12 mouse cellular contexts compared by ENCODE assay signal in genomic region chr11:72487171-72487570, GRCm38 (mm10). TPM values are rescaled to one million over a fixed set of nuclear protein-coding genes. Genes with fewer than 3 reads are reported as not detected.
A peak's percentile ranks its signal among the peaks of the same experiment; 100 is the strongest.
DNase-seq lines count a peak whose midpoint lies in the region; ATAC-seq and TF ChIP-seq lines count a peak whose summit lies in the region.
"Had no signal": no experiment of that assay in that cellular context is flagged by ENCODE, and none has a peak within 500 bp of the region (broad histone marks: within the 10 kb centered on the region; RNA-seq: fewer than 3 reads in every experiment).

No protein-coding gene starts in this region.

- H3K9ac ChIP-seq in heart, embryonic 15.5 days: no peak overlapping the region
- no peak overlapping the region for H3K9ac ChIP-seq in forebrain, embryonic 14.5 days (ENCODE audit: low read length)
- no peak overlapping the region for H3K9ac ChIP-seq in liver, embryonic 16.5 days (ENCODE audit: low read depth, low read length)

- no peak for TF ChIP-seq POLR2A in thymus, adult 2 months (IDR thresholded peaks at IDR 0.05; ENCODE audit: control insufficient read depth, extremely low read depth, insufficient read depth, low read length, poor library complexity)

- H3K27ac ChIP-seq in heart, embryonic 15.5 days: 0 out of 2 replicates have a peak overlapping the region, but pooled peaks have one; percentile 22
- no peak overlapping the region for H3K27ac ChIP-seq in forebrain, embryonic 14.5 days (ENCODE audit: low read depth, low read length)
- no peak overlapping the region for H3K27ac ChIP-seq in liver, embryonic 16.5 days (ENCODE audit: low read length)
- H3K27ac ChIP-seq in thymus, adult 2 months (ENCODE audit: control insufficient read depth, insufficient read depth, low read length): no peak overlapping the region

- no peak for DNase-seq in heart, adult 11 months
- DNase-seq in G1E (ENCODE audit: low spot score): no peak
- DNase-seq in forebrain, embryonic 14.5 days (ENCODE audit: low spot score): no peak
- DNase-seq in c-Kit-positive CD71-positive TER-119-positive erythroid progenitor cells, embryonic 14.5 days (ENCODE audit: low spot score): no peak
- DNase-seq in thymus, adult 2 months: no peak
- DNase-seq in embryo, embryonic 10 days (ENCODE audit: low spot score): no peak
- DNase-seq: cerebellum, postnatal 10 days; gastrocnemius, postnatal 14 days had no signal

- no peak for TF ChIP-seq CTCF in G1E (IDR thresholded peaks at IDR 0.05; ENCODE audit: low read depth, low read length)
- no peak for TF ChIP-seq CTCF in thymus, adult 2 months (IDR thresholded peaks at IDR 0.05; ENCODE audit: borderline replicate concordance, control insufficient read depth, extremely low read depth, insufficient read depth, low read length, poor library complexity)

- no peak overlapping the region for H3K4me3 ChIP-seq in heart, embryonic 15.5 days
- H3K4me3 ChIP-seq in G1E (ENCODE audit: low read depth, low read length): peak overlapping the region; percentile 94
- no peak overlapping the region for H3K4me3 ChIP-seq in forebrain, embryonic 14.5 days (ENCODE audit: low read depth, low read length)
- no peak overlapping the region for H3K4me3 ChIP-seq in liver, embryonic 16.5 days (ENCODE audit: low read depth, low read length)
- no peak overlapping the region for H3K4me3 ChIP-seq in thymus, adult 2 months (ENCODE audit: control insufficient read depth, insufficient read depth, low read length)
- H3K4me3 ChIP-seq: myocyte had no signal

- no peaks in the 10 kb centered on the region for H3K36me3 ChIP-seq in heart, embryonic 15.5 days
- H3K36me3 ChIP-seq in G1E (replicated peaks): peaks cover 49% of the 10 kb centered on the region
- no peaks in the 10 kb centered on the region for H3K36me3 ChIP-seq in forebrain, embryonic 14.5 days (ENCODE audit: control insufficient read depth, insufficient read depth, low read length)
- no peaks in the 10 kb centered on the region for H3K36me3 ChIP-seq in liver, embryonic 16.5 days (ENCODE audit: control insufficient read depth, insufficient read depth)
- H3K36me3 ChIP-seq in thymus, adult 2 months (ENCODE audit: control insufficient read depth, insufficient read depth, low read length): no peaks in the 10 kb centered on the region

- H3K9me3 ChIP-seq in heart, embryonic 15.5 days (replicated peaks): no peaks in the 10 kb centered on the region
- H3K9me3 ChIP-seq in G1E (replicated peaks): no peaks in the 10 kb centered on the region
- no peaks in the 10 kb centered on the region for H3K9me3 ChIP-seq in forebrain, embryonic 14.5 days (replicated peaks; ENCODE audit: control insufficient read depth, low read length)
- no peaks in the 10 kb centered on the region for H3K9me3 ChIP-seq in liver, embryonic 16.5 days (replicated peaks; ENCODE audit: control insufficient read depth, low read length)

- WGBS in heart, embryonic 15.5 days: 58% methylated on average over 5 of the region's 5 CpGs
- WGBS in forebrain, embryonic 14.5 days: 71% methylated on average over 5 of the region's 5 CpGs
- 18% methylated on average over 5 of the region's 5 CpGs for WGBS in liver, embryonic 16.5 days (ENCODE audit: insufficient replicate concordance)
- WGBS in thymus, adult 2 months: 37% methylated on average over 5 of the region's 5 CpGs

- peaks cover 54% of the 10 kb centered on the region for H3K27me3 ChIP-seq in heart, embryonic 15.5 days
- peaks cover 2% of the 10 kb centered on the region; the same call in 1 of the 2 replicates for H3K27me3 ChIP-seq in G1E (ENCODE audit: insufficient read depth, low read length)
- peaks cover 2% of the 10 kb centered on the region; the same call in 1 of the 2 replicates for H3K27me3 ChIP-seq in forebrain, embryonic 14.5 days (replicated peaks; ENCODE audit: control insufficient read depth, insufficient read depth, low read length)
- H3K27me3 ChIP-seq in liver, embryonic 16.5 days (ENCODE audit: control insufficient read depth, insufficient read depth, low read depth, low read length): peaks cover 25% of the 10 kb centered on the region
- H3K27me3 ChIP-seq in thymus, adult 2 months (ENCODE audit: control insufficient read depth, insufficient read depth, low read length): peaks cover 13% of the 10 kb centered on the region; the same call in 1 of the 2 replicates

- H3K4me1 ChIP-seq in heart, embryonic 15.5 days (replicated peaks): peaks cover 37% of the 10 kb centered on the region
- peaks cover 86% of the 10 kb centered on the region for H3K4me1 ChIP-seq in G1E (ENCODE audit: insufficient read depth, low read depth, low read length)
- peaks cover 9% of the 10 kb centered on the region for H3K4me1 ChIP-seq in forebrain, embryonic 14.5 days (ENCODE audit: control insufficient read depth, insufficient read depth, low read length)
- H3K4me1 ChIP-seq in liver, embryonic 16.5 days (ENCODE audit: control insufficient read depth, low read depth, low read length): peaks cover 39% of the 10 kb centered on the region
- H3K4me1 ChIP-seq in thymus, adult 2 months (replicated peaks; ENCODE audit: control insufficient read depth, insufficient read depth, low read length): peaks cover 9% of the 10 kb centered on the region; the same call in 1 of the 2 replicates

- no peak for ATAC-seq in heart, embryonic 15.5 days (replicated peaks; ENCODE audit: insufficient number of reproducible peaks, insufficient read depth, low FRiP score, low read depth)
- 0 out of 2 replicates have a peak, but pooled peaks have one; percentile 4 for ATAC-seq in G1E (ENCODE audit: extremely low read depth, insufficient number of reproducible peaks, low FRiP score, poor library complexity, severe bottlenecking)
- ATAC-seq in forebrain, embryonic 14.5 days: no peak
- no peak for ATAC-seq in liver, embryonic 16.5 days (ENCODE audit: low read depth)

- H3K4me2 ChIP-seq in heart, embryonic 15.5 days: peak overlapping the region; percentile 98
- H3K4me2 ChIP-seq in forebrain, embryonic 14.5 days (ENCODE audit: low read length): peak overlapping the region; percentile 85
- H3K4me2 ChIP-seq in liver, embryonic 16.5 days (ENCODE audit: low read depth, low read length): 0 out of 2 replicates have a peak overlapping the region, but pooled peaks have one; percentile 13

RNA-seq across cellular contexts. Expression of gene Spns2, which starts 2.5 kb away (rescaled TPM):
- polyA plus RNA-seq in heart, embryonic 15.5 days (2015; fragmentation: Nextera tagmentation; extraction: Ambion mirVana): 2.8 and 3.2 TPM in 2 replicates
- total RNA-seq in G1E (2014; fragmentation: Nextera tagmentation) (129 and 145 TPM in 2 replicates), G1E (2017) (29.3 and 40.8 TPM in 2 replicates)
- polyA plus RNA-seq in G1E (2012): 69.2 and 113 TPM in 2 replicates
- 4.6 and 5.8 TPM in 2 replicates for polyA plus RNA-seq in forebrain, embryonic 14.5 days (2014; fragmentation: Nextera tagmentation; extraction: Ambion mirVana)
- polyA plus RNA-seq in liver, embryonic 16.5 days (2015; fragmentation: Nextera tagmentation; extraction: Ambion mirVana): 3.7 and 5.7 TPM in 2 replicates
- polyA plus RNA-seq in thymus, adult 2 months (2012; rRNA removed): 8.9 and 10.6 TPM in 2 replicates

RNA-seq across cellular contexts. Expression of gene Mybbp1a, which starts 46.0 kb away (rescaled TPM):
- 57.8 and 83.8 TPM in 2 replicates for polyA plus RNA-seq in heart, embryonic 15.5 days (2015; fragmentation: Nextera tagmentation; extraction: Ambion mirVana)
- total RNA-seq in G1E (2014; fragmentation: Nextera tagmentation) (496 and 593 TPM in 2 replicates), G1E (2017) (96.8 and 125 TPM in 2 replicates)
- 195 and 253 TPM in 2 replicates for polyA plus RNA-seq in G1E (2012)
- polyA plus RNA-seq in forebrain, embryonic 14.5 days (2014; fragmentation: Nextera tagmentation; extraction: Ambion mirVana): 80.5 and 82.1 TPM in 2 replicates
- polyA plus RNA-seq in liver, embryonic 16.5 days (2015; fragmentation: Nextera tagmentation; extraction: Ambion mirVana): 62.3 and 68.2 TPM in 2 replicates
- 57.1 and 67.8 TPM in 2 replicates for polyA plus RNA-seq in thymus, adult 2 months (2012; rRNA removed)

RNA-seq across cellular contexts. Expression of gene Ggt6, which starts 51.8 kb away (rescaled TPM):
- 0.15 TPM in 1 of 2 replicates, not detected in the other for polyA plus RNA-seq in heart, embryonic 15.5 days (2015; fragmentation: Nextera tagmentation; extraction: Ambion mirVana)
- total RNA-seq in G1E (2014; fragmentation: Nextera tagmentation) (not detected in 2 replicates), G1E (2017) (0.05 TPM in 1 of 2 replicates, not detected in the other)
- polyA plus RNA-seq in G1E (2012): not detected in 2 replicates
- polyA plus RNA-seq in forebrain, embryonic 14.5 days (2014; fragmentation: Nextera tagmentation; extraction: Ambion mirVana): not detected in 2 replicates
- 0.25 and 0.94 TPM in 2 replicates for polyA plus RNA-seq in liver, embryonic 16.5 days (2015; fragmentation: Nextera tagmentation; extraction: Ambion mirVana)
- polyA plus RNA-seq in thymus, adult 2 months (2012; rRNA removed): 4.0 and 4.3 TPM in 2 replicates
- total RNA-seq: layer of hippocampus, postnatal 10 days had no signal
- polyA plus RNA-seq: myocyte had no signal

Comparison
In these comparisons a context has a peak if more than half of its experiments do, and no peak if none do; other contexts are left out.
1. H3K4me2 ChIP-seq: peak in every context shown above with its lines; median percentile 98 in heart, embryonic 15.5 days; 85 in forebrain, embryonic 14.5 days; 13 in liver, embryonic 16.5 days.